Mouse (Mus musculus): ENCODE data around the gene Glt8d2. TPM values are rescaled to one million over a fixed set of nuclear protein-coding genes. Genes with fewer than 3 reads are reported as not detected.

The Glt8d2 gene
- polyA plus RNA-seq (2016; fragmentation: Nextera tagmentation; extraction: Ambion mirVana), result 2.9 and 4.4 TPM in 2 replicates

DNA sequence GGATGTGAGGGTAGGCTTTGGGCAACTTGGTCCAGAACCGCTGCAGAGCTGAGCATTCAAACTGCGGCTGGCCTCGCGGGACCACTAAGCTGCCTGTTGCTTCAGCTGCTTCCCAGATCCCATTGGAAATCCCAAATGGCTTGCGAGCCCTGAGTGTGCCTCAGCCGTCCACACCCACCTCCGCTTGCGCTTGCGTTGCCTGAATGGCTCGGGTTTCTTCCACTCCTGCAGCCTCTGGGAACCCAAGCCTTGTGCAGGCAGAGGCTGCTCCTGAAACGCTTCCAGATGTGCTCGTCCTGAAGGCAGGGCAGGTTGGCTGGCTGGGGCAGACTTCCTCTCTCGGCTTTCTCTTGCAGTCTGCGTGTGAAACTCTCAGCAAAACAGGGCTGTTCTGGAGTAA is at the start of gene Glt8d2:
Gene Glt8d2 (minus strand): TSS at position 157 of the 400 bp plus-strand sequence.
- 1% methylated on average over 14 of the region's 14 CpGs for WGBS
- no peaks in the 10 kb centered on the region for H3K27me3 ChIP-seq (ENCODE audit: low read depth, poor library complexity, severe bottlenecking)
- H3K27ac ChIP-seq, result peak within 1 kb of the TSS; percentile 85
- peak; percentile 84 for DNase-seq (ENCODE audit: low spot score)
- H3K4me3 ChIP-seq, result peak within 1 kb of the TSS; percentile 43
- peaks cover 17% of the 10 kb centered on the region for H3K4me1 ChIP-seq
- H3K9me3 ChIP-seq (replicated peaks), result no peaks in the 10 kb centered on the region
- no peaks in the 10 kb centered on the region for H3K36me3 ChIP-seq

GRCm38 (mm10) chr10:82699296-82699941 is 9.0 kb upstream of the Glt8d2 start:
- peaks cover 15% of the 10 kb centered on the region for H3K4me1 ChIP-seq
- H3K36me3 ChIP-seq, result peaks cover 13% of the 10 kb centered on the region
- DNase-seq (ENCODE audit: low spot score), result no peak
- no peaks in the 10 kb centered on the region for H3K27me3 ChIP-seq (ENCODE audit: low read depth, poor library complexity, severe bottlenecking)
- under 1% methylated on average over 59 of the region's 59 CpGs for WGBS
- H3K9me3 ChIP-seq (replicated peaks), result no peaks in the 10 kb centered on the region
- H3K27ac ChIP-seq, result peak overlapping the region; percentile 90
- peak overlapping the region; percentile 92 for H3K4me3 ChIP-seq

- 2% methylated on average over 42 of the region's 42 CpGs for WGBS
- no peaks in the 10 kb centered on the region for H3K9me3 ChIP-seq (replicated peaks)
- peak overlapping the region; percentile 92 for H3K4me3 ChIP-seq
- H3K27me3 ChIP-seq (ENCODE audit: low read depth, poor library complexity, severe bottlenecking), result no peaks in the 10 kb centered on the region
- peak; percentile 93 for DNase-seq (ENCODE audit: low spot score)
- peaks cover 10% of the 10 kb centered on the region for H3K36me3 ChIP-seq
- peaks cover 15% of the 10 kb centered on the region for H3K4me1 ChIP-seq
- peak overlapping the region; percentile 90 for H3K27ac ChIP-seq
Measured at GRCm38 (mm10) chr10:82698712-82699261, 8.3 kb upstream of the Glt8d2 start.

- DNase-seq (ENCODE audit: low spot score), result no peak
- WGBS, result 85% methylated on average over 3 of the region's 3 CpGs
- Histone ChIP-seq H3K9me3 (replicated peaks) (no peaks in the 10 kb centered on the region), H3K36me3 (peaks cover 10% of the 10 kb centered on the region), H3K27ac (no peak overlapping the region), H3K4me1 (peaks cover 15% of the 10 kb centered on the region), H3K4me3 (no peak overlapping the region), H3K27me3 (ENCODE audit: low read depth, poor library complexity, severe bottlenecking) (no peaks in the 10 kb centered on the region)
Measured at GRCm38 (mm10) chr10:82697305-82697898, 7.0 kb upstream of the Glt8d2 start.

- no peak for DNase-seq (ENCODE audit: low spot score)
- WGBS, result 75% methylated on average over 4 of the region's 4 CpGs
- H3K36me3 ChIP-seq, result peaks cover 5% of the 10 kb centered on the region
- H3K4me3 ChIP-seq, result no peak overlapping the region
- peaks cover 15% of the 10 kb centered on the region for H3K4me1 ChIP-seq
- no peaks in the 10 kb centered on the region for H3K27me3 ChIP-seq (ENCODE audit: low read depth, poor library complexity, severe bottlenecking)
- H3K27ac ChIP-seq, result no peak overlapping the region
- no peaks in the 10 kb centered on the region for H3K9me3 ChIP-seq (replicated peaks)
Measured at GRCm38 (mm10) chr10:82696453-82697079, 6.1 kb upstream of the Glt8d2 start.

- no peaks in the 10 kb centered on the region for H3K27me3 ChIP-seq (ENCODE audit: low read depth, poor library complexity, severe bottlenecking)
- WGBS, result 85% methylated on average over 5 of the region's 5 CpGs
- H3K9me3 ChIP-seq (replicated peaks), result no peaks in the 10 kb centered on the region
- H3K4me1 ChIP-seq, result peaks cover 19% of the 10 kb centered on the region
- no peak for DNase-seq (ENCODE audit: low spot score)
- no peak within 1 kb of the TSS for H3K4me3 ChIP-seq
- no peak within 1 kb of the TSS for H3K27ac ChIP-seq
- no peaks in the 10 kb centered on the region for H3K36me3 ChIP-seq
Measured at GRCm38 (mm10) chr10:82695956-82696355, 5.5 kb upstream of the Glt8d2 start, which contains the start of gene Hcfc2. Gene Hcfc2 (plus strand): TSS chr10:82696160.

DNA sequence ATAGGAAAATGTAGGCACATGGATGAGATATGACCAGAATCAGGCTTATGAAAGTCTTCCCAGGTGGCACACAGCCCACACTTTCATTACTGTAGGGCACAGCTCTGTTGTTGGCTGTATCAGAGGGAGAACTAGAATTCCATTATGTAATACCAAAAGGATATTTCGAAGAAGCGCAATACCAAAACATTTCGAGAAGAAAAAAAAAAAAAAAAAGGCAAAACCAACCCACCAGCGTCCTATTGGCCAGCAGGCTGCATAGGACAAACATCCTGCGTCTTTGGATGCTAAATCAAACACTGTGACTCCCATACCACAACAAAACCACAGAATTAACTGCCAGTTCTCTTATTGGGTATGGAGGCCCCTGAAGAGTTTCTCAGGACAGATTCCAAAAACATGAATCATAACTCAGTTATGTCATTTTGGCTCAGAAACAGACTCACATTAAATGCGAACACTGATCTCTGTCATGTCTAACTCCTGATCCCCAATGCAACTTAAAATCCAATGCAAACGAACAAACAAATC is 704 bp downstream of the Glt8d2 start:
- 80% methylated on average over 7 of the region's 7 CpGs for WGBS

DNA sequence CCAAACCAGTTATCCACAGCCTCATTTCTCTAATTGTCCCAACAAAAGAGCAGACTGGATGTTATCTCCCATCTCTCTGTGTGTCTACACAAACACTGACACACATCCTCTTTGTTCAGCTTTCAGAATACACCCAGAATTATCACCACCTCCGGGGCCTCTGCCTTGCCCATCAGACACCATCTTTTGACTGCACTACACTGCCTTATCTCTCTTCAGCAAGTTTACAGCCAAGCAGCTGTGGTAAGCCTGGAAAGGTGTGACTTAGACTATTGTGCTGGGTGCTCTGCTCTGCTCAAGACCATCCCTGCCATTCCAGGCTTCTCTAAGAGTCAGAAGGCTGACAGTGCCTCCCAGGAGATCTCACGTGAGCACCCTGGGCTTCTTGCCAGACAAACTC is 5.0 kb downstream of the Glt8d2 start:
- H3K27me3 ChIP-seq (ENCODE audit: low read depth, poor library complexity, severe bottlenecking), result no peaks in the 10 kb centered on the region
- WGBS, result 66% methylated on average over 2 of the region's 2 CpGs
- no peaks in the 10 kb centered on the region for H3K36me3 ChIP-seq
- H3K4me1 ChIP-seq, result peaks cover 7% of the 10 kb centered on the region
- H3K27ac ChIP-seq, result no peak overlapping the region
- no peak for DNase-seq (ENCODE audit: low spot score)
- no peaks in the 10 kb centered on the region for H3K9me3 ChIP-seq (replicated peaks)
- no peak overlapping the region for H3K4me3 ChIP-seq

More for the DNA sequence above, 704 bp downstream of the Glt8d2 start:
- peak overlapping the region; percentile 43 for H3K4me3 ChIP-seq
- peak overlapping the region; percentile 85; the same call in 1 of the 2 replicates for H3K27ac ChIP-seq
- H3K36me3 ChIP-seq, result no peaks in the 10 kb centered on the region
- peaks cover 17% of the 10 kb centered on the region for H3K4me1 ChIP-seq
- no peaks in the 10 kb centered on the region for H3K9me3 ChIP-seq (replicated peaks)
- DNase-seq (ENCODE audit: low spot score), result no peak
- H3K27me3 ChIP-seq (ENCODE audit: low read depth, poor library complexity, severe bottlenecking), result no peaks in the 10 kb centered on the region

- no peaks in the 10 kb centered on the region for H3K27me3 ChIP-seq (ENCODE audit: low read depth, poor library complexity, severe bottlenecking)
- no peaks in the 10 kb centered on the region for H3K36me3 ChIP-seq
- H3K9me3 ChIP-seq (replicated peaks), result no peaks in the 10 kb centered on the region
- H3K27ac ChIP-seq, result no peak overlapping the region
- WGBS, result 83% methylated on average over 7 of the region's 7 CpGs
- H3K4me1 ChIP-seq, result no peaks in the 10 kb centered on the region
- DNase-seq (ENCODE audit: low spot score), result no peak
- no peak overlapping the region for H3K4me3 ChIP-seq
Measured at GRCm38 (mm10) chr10:82681639-82682038, 8.8 kb downstream of the Glt8d2 start.

DNA sequence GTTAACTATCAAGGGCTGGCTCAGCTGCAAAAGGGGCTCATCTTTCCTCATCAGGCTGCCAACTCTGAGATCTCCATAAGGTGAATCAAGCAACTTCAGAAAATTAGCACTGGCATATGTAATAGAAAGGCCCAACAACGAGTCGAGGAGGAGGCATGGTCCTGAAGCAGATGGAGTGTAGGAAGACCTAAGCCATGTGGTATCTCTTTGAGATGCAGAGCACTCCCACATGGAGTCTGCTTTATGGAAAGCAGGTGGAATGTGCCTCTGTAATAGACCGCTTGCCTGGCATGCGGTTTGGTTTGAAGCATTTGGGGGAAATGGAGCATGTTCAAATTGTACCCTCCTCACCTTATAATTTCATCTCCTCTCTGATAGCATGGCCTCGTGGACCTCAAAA is 9.7 kb downstream of the Glt8d2 start:
- no peaks in the 10 kb centered on the region for H3K4me1 ChIP-seq
- 94% methylated on average over 5 of the region's 5 CpGs for WGBS
- DNase-seq (ENCODE audit: low spot score), result no peak
- no peaks in the 10 kb centered on the region for H3K27me3 ChIP-seq (ENCODE audit: low read depth, poor library complexity, severe bottlenecking)
- no peak overlapping the region for H3K27ac ChIP-seq
- no peaks in the 10 kb centered on the region for H3K36me3 ChIP-seq
- H3K9me3 ChIP-seq (replicated peaks), result no peaks in the 10 kb centered on the region
- H3K4me3 ChIP-seq, result no peak overlapping the region

DNA sequence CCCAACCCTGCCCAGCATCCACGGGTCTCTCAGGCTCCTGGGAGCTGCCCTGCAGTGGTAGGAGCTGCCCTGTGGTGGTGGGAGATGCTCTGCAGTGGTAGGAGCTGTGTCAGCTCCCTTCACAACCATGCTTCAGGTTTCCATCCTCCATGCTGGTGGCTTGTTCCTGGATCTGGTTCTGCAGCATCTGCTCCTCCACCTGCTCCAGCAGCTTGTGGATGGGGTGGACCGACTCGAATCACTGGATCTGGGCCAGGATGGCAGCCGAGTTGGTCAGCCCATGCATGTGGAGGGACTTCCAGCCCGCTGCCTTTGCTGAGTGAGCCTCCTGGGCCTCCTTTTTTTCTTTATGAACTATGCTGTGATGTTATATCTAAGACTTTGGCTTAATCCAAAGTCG is 13.5 kb downstream of the Glt8d2 start:
- H3K27ac ChIP-seq, result no peak overlapping the region
- H3K4me1 ChIP-seq, result no peaks in the 10 kb centered on the region
- no peak overlapping the region for H3K4me3 ChIP-seq
- no peaks in the 10 kb centered on the region for H3K36me3 ChIP-seq
- H3K9me3 ChIP-seq (replicated peaks), result no peaks in the 10 kb centered on the region
- DNase-seq (ENCODE audit: low spot score), result no peak
- H3K27me3 ChIP-seq (ENCODE audit: low read depth, poor library complexity, severe bottlenecking), result no peaks in the 10 kb centered on the region
- WGBS, result 87% methylated on average over 6 of the region's 6 CpGs

DNA sequence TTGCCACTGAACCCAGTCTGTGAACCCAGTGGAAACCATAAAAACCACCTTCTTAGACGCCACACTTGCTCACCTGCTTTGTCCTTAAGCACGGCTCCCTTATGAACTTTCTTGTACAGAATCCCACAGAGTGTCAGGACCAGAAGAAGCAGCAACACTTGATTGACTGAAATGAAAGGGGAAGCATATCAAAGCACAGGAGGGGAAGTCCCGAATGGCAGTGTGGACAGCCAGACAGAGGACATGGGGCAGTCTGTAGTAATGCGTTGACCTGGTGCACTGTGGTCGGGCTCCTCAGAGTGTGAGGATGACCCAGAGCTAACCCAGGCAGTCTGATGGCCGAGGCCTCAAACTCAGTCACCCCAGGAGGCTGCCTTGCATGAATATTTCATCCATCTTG is 20.2 kb downstream of the Glt8d2 start:
- no peak overlapping the region for H3K4me3 ChIP-seq
- WGBS, result 83% methylated on average over 6 of the region's 6 CpGs
- H3K9me3 ChIP-seq (replicated peaks), result no peaks in the 10 kb centered on the region
- no peaks in the 10 kb centered on the region for H3K36me3 ChIP-seq
- H3K27ac ChIP-seq, result no peak overlapping the region
- no peak for DNase-seq (ENCODE audit: low spot score)
- H3K27me3 ChIP-seq (ENCODE audit: low read depth, poor library complexity, severe bottlenecking), result no peaks in the 10 kb centered on the region
- peaks cover 5% of the 10 kb centered on the region; the same call in 1 of the 2 replicates for H3K4me1 ChIP-seq

Measured in limb, embryonic 10.5 days (tissue).